Mouse (Mus musculus): ENCODE data around the gene Fdx1.

- TF ChIP-seq E2F4 (IDR thresholded peaks at IDR 0.05; ENCODE audit: insufficient replicate concordance, low read depth, low read length) (no peak), CTCF (conservative IDR thresholded peaks at IDR 0.05 in 1 of 2, IDR thresholded peaks at IDR 0.05 in 1 of 2; ENCODE audit: low read depth in 2 of 2, low read length in 2 of 2) (no peak), UBTF (IDR thresholded peaks at IDR 0.05; ENCODE audit: low read depth, low read length) (no peak), POLR2A (IDR thresholded peaks at IDR 0.05; ENCODE audit: low read depth, low read length) (no peak), SMC3 (IDR thresholded peaks at IDR 0.05; ENCODE audit: low read depth, low read length) (no peak), KAT2A (IDR thresholded peaks at IDR 0.05; ENCODE audit: insufficient replicate concordance, low read length) (no peak), ETS1 (conservative IDR thresholded peaks at IDR 0.05; ENCODE audit: low read depth, low read length) (no peak), BHLHE40 (IDR thresholded peaks at IDR 0.05; ENCODE audit: low read depth, low read length) (no peak)
Observed at GRCm38 (mm10) chr9:51979301-51979700, 15.9 kb upstream of the Fdx1 start.

Measured in CH12.LX (cell line).